Mouse (Mus musculus): ENCODE measurements at regions not wholly inside any gene's neighbourhood (a gene's known extent, or its start where the extent isn't known, plus 50 kb on each side); places are given as distances from the start of the nearest gene placed in this dataset.

- TF ChIP-seq GATA1 (IDR thresholded peaks at IDR 0.05; ENCODE audit: borderline replicate concordance, low read length) (no peak), FLI1 (IDR thresholded peaks at IDR 0.05; ENCODE audit: low read length) (no peak)
Observed at GRCm38 (mm10) chr6:31268057-31268456, 130.5 kb upstream of the Mkln1 start.

Data from megakaryocyte, embryonic 14.5 days (primary cell).